Mouse (Mus musculus) heart, embryonic 16.5 days (tissue): Measurements from ENCODE around the gene Ak8. TPM values are rescaled to one million over a fixed set of nuclear protein-coding genes. Genes with fewer than 3 reads are reported as not detected.

Source experiments
- ATAC-seq: fragments of 200-750 bp; cut with Nextera tagmentation; replicated peaks from 2 replicates; pipeline ENCODE4 v1.8.0; 2017; ENCODE audit warnings: moderate number of reproducible peaks; ENCODE audit not compliant: insufficient read depth, low FRiP score; ENCODE audit errors: extremely low read depth
- H3K27ac ChIP-seq: fragments of 300-500 bp; sonication (generic); 2 replicates; pipeline ENCODE4 v1.5.1; 2014; ENCODE audit warnings: mild to moderate bottlenecking, low read length, control low read depth, moderate library complexity
- H3K27me3 ChIP-seq: fragments of 300-500 bp; sonication (generic); 2 replicates; pipeline ENCODE4 v1.6.1; 2014; ENCODE audit warnings: low read length, mixed read lengths; ENCODE audit not compliant: control insufficient read depth, insufficient read depth
- H3K36me3 ChIP-seq: fragments of 300-500 bp; sonication (generic); 2 replicates; pipeline ENCODE4 v1.6.1; 2014; ENCODE audit not compliant: control insufficient read depth, insufficient read depth
- H3K4me1 ChIP-seq: fragments of 300-500 bp; sonication (generic); 2 replicates; pipeline ENCODE4 v1.6.1; 2014; ENCODE audit warnings: low read length, mixed read lengths; ENCODE audit not compliant: control insufficient read depth, insufficient read depth
- H3K4me2 ChIP-seq: fragments of 300-500 bp; sonication (generic); 2 replicates; pipeline ENCODE4 v1.6.1; 2014; ENCODE audit warnings: low read depth, mild to moderate bottlenecking, control low read depth, low read length
- H3K4me3 ChIP-seq: fragments of 300-500 bp; sonication (generic); 2 replicates; pipeline ENCODE4 v1.5.1; 2014; ENCODE audit warnings: mild to moderate bottlenecking, control low read depth, low read length
- H3K9ac ChIP-seq: fragments of 300-500 bp; sonication (generic); 2 replicates; pipeline ENCODE4 v1.6.1; 2014; ENCODE audit warnings: low read length, control low read depth
- H3K9me3 ChIP-seq: fragments of 300-500 bp; sonication (generic); replicated peaks from 2 replicates; pipeline ENCODE4 v1.6.1; 2016; ENCODE audit warnings: low read length; ENCODE audit not compliant: control insufficient read depth
- WGBS: fragments of 180-500 bp; shearing (Covaris S2); extraction: QIAGEN DNeasy Blood & Tissue Kit; methylation state at CpG from one replicate; pipeline ENCODE4 v1.1.7; 2014; 5-methylcytosine and 5-hydroxymethylcytosine counted together
- polyA plus RNA-seq: library from polyadenylated mRNA; unstranded; fragments of >200 nt; fragmentation: Nextera tagmentation; extraction: Ambion mirVana; gene quantifications from 2 replicates; pipeline ENCODE4 v1.2.1, GENCODE M21; 2015

Ak8 gene
- polyA plus RNA-seq, result 0.30 and 0.80 TPM in 2 replicates

DNA sequence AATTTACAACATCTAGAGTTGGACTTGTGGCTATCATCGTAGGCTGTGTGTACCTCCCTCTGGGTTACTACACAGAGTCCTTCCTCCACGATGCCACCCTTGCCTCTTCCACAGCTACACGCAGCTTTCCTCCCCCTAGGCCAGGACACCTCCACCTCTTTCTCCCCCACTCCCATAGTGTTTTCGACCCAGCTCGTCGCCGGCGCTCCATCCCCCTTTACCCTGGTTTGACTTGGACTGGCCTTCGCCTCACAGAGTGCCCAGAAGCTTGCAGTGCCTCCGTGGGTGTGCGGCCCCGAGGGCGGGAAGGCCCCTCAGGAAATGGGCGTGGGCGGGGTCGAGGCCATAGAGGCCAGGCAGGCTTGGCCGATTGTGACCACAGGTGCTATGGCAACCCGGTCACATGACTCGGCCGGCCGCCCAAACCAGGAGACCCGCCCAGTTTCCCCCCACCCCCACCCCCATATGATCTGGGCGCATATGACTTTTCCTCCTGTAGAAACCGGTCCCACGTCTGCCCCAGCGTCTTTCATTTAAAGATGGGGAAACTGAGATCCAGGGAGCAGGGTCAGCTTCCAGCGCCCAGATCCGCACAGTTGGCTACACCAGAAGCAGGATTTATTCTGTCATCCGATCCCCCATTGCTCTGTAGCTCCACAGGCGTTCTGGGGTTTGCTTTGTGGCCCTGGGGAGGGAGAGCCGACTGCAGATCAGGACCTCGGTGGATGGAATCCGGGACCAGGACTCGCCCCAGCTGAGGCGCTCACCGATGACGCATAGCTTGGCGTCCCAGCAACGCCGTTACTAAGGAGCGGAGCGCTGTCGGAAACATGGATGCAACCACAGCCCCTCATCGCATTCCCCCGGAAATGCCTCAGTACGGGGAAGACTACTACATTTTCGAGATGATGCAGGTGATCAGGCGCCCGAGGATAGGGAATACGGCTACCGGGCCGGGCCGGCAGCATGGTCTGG lies at the start of gene Ak8, which contains the start of gene Spaca9:
Gene Ak8, plus strand, starts transcription at position 804 of the 975 bp plus-strand sequence.
Gene Spaca9, minus strand, starts transcription at position 367 of the 975 bp plus-strand sequence.
- peak within 1 kb of the TSS; percentile 95 for H3K4me2 ChIP-seq
- peak within 1 kb of the TSS; percentile 73 for H3K9ac ChIP-seq
- peak within 1 kb of the TSS; percentile 58 for H3K27ac ChIP-seq
- H3K27me3 ChIP-seq, result peaks cover 6% of the 10 kb centered on the region; the same call in 1 of the 2 replicates
- peaks cover 8% of the 10 kb centered on the region for H3K4me1 ChIP-seq
- WGBS, result 1% methylated on average over 53 of the region's 53 CpGs
- ATAC-seq, result peak; percentile 81
- H3K9me3 ChIP-seq, result no peaks in the 10 kb centered on the region
- H3K36me3 ChIP-seq, result no peaks in the 10 kb centered on the region
- peak within 1 kb of the TSS; percentile 70 for H3K4me3 ChIP-seq

GRCm38 (mm10) chr2:28650526-28650925 lies 49.4 kb upstream of the Ak8 start:
- Histone ChIP-seq H3K9ac (no peak overlapping the region), H3K27ac (no peak overlapping the region), H3K36me3 (peaks cover 6% of the 10 kb centered on the region), H3K27me3 (no peaks in the 10 kb centered on the region), H3K4me1 (no peaks in the 10 kb centered on the region), H3K4me3 (no peak overlapping the region), H3K4me2 (no peak overlapping the region), H3K9me3 (no peaks in the 10 kb centered on the region)
- no peak for ATAC-seq

DNA sequence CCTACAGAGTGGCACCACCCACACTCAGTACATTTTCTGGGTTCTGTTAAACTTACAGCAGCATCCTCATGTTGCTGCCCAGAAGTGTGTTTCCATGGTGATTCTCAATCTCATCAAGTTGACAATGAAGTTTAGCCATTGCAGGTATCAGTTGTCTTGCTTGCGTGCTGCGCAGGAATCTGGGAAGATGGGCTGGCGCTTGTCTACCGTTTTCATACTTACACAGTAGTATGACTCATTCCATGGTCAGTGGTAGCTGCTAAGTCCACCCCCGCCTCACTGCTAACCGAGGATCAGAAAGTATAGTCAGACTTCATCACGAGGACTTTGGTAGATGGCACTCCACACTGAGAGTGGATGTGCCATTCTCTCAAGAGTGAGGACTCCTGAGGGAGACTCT lies 46.6 kb upstream of the Ak8 start:
- Histone ChIP-seq H3K9me3 (no peaks in the 10 kb centered on the region), H3K27ac (no peak overlapping the region), H3K4me3 (no peak overlapping the region), H3K4me2 (no peak overlapping the region), H3K36me3 (peaks cover 13% of the 10 kb centered on the region), H3K27me3 (no peaks in the 10 kb centered on the region), H3K9ac (no peak overlapping the region), H3K4me1 (no peaks in the 10 kb centered on the region)
- no peak for ATAC-seq
- 95% methylated on average over 7 of the region's 7 CpGs for WGBS

- no peaks in the 10 kb centered on the region for H3K4me1 ChIP-seq
- H3K4me3 ChIP-seq, result no peak overlapping the region
- peaks cover 20% of the 10 kb centered on the region for H3K36me3 ChIP-seq
These were observed 45.7 kb upstream of the Ak8 start for GRCm38 (mm10) chr2:28654295-28654694.

DNA sequence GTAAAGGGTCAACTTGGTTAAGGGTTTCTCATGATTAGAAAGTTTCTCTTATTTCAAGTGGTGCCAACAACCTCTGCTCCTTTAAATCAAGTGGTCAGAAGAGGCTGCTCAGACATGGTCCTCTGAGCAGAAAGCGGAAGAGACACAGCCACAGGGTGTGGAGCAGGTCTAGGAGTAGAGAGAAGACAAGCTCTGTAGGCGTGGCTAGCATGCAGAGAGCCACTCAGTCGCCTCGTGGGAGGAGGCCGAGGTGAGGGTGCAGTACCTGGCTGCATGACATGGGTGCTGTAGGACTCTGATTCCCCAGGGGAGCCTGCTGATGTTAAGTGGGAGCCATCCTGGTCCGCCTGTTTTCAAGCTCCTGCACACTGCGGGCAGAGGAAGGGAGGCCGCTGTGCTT lies 43.7 kb upstream of the Ak8 start:
- no peak for ATAC-seq
- H3K4me1 ChIP-seq, result no peaks in the 10 kb centered on the region
- no peak overlapping the region for H3K9ac ChIP-seq
- peaks cover 34% of the 10 kb centered on the region for H3K36me3 ChIP-seq
- no peak overlapping the region for H3K4me2 ChIP-seq
- WGBS, result 77% methylated on average over 8 of the region's 8 CpGs
- H3K9me3 ChIP-seq, result no peaks in the 10 kb centered on the region
- H3K27ac ChIP-seq, result no peak overlapping the region
- H3K27me3 ChIP-seq, result no peaks in the 10 kb centered on the region
- H3K4me3 ChIP-seq, result no peak overlapping the region

More at GRCm38 (mm10) chr2:28654295-28654694, 45.7 kb upstream of the Ak8 start:
- no peak overlapping the region for H3K4me2 ChIP-seq
- H3K27me3 ChIP-seq, result no peaks in the 10 kb centered on the region
- H3K9me3 ChIP-seq, result no peaks in the 10 kb centered on the region
- no peak for ATAC-seq
- no peak overlapping the region for H3K27ac ChIP-seq
- H3K9ac ChIP-seq, result no peak overlapping the region
- WGBS, result 66% methylated on average over 2 of the region's 2 CpGs

GRCm38 (mm10) chr2:28662891-28663290 lies 37.1 kb upstream of the Ak8 start:
- H3K4me1 ChIP-seq, result no peaks in the 10 kb centered on the region
- no peak overlapping the region for H3K4me3 ChIP-seq
- H3K36me3 ChIP-seq, result peaks cover 35% of the 10 kb centered on the region
- WGBS, result 95% methylated on average over 3 of the region's 3 CpGs
- no peak overlapping the region for H3K27ac ChIP-seq
- no peak for ATAC-seq
- no peaks in the 10 kb centered on the region for H3K9me3 ChIP-seq
- no peaks in the 10 kb centered on the region for H3K27me3 ChIP-seq
- no peak overlapping the region for H3K9ac ChIP-seq
- H3K4me2 ChIP-seq, result no peak overlapping the region

DNA sequence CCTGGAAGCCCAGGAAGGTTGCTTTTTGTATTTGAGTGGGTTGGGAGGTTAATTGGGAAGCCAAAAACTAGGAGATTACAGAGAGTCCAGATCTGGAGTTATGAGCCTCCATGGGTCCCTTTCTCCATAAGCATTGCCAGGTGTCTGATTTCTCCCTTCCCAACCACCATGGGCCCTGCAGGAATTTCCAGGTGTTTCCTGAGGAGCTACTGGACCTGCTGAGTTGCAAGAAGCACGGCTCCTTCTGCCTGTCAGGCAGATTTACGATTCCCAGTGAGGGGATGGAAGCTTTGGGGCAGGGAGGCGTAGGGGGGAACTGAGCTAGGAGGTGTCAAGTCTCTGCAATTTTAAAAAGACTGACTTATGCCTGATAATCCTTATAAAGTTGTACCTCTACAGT lies 34.1 kb upstream of the Ak8 start:
- Histone ChIP-seq H3K9ac (no peak overlapping the region), H3K27me3 (no peaks in the 10 kb centered on the region), H3K4me1 (no peaks in the 10 kb centered on the region), H3K27ac (no peak overlapping the region), H3K4me2 (no peak overlapping the region), H3K36me3 (peaks cover 23% of the 10 kb centered on the region), H3K9me3 (no peaks in the 10 kb centered on the region), H3K4me3 (no peak overlapping the region)
- ATAC-seq, result no peak
- WGBS, result 78% methylated on average over 3 of the region's 3 CpGs

GRCm38 (mm10) chr2:28671438-28671837 lies 28.5 kb upstream of the Ak8 start:
- H3K4me2 ChIP-seq, result no peak overlapping the region
- H3K4me1 ChIP-seq, result no peaks in the 10 kb centered on the region
- H3K27me3 ChIP-seq, result no peaks in the 10 kb centered on the region
- no peaks in the 10 kb centered on the region for H3K9me3 ChIP-seq
- H3K4me3 ChIP-seq, result no peak overlapping the region
- peaks cover 46% of the 10 kb centered on the region for H3K36me3 ChIP-seq
- no peak overlapping the region for H3K27ac ChIP-seq
- ATAC-seq, result no peak
- 87% methylated on average over 2 of the region's 2 CpGs for WGBS
- H3K9ac ChIP-seq, result no peak overlapping the region

DNA sequence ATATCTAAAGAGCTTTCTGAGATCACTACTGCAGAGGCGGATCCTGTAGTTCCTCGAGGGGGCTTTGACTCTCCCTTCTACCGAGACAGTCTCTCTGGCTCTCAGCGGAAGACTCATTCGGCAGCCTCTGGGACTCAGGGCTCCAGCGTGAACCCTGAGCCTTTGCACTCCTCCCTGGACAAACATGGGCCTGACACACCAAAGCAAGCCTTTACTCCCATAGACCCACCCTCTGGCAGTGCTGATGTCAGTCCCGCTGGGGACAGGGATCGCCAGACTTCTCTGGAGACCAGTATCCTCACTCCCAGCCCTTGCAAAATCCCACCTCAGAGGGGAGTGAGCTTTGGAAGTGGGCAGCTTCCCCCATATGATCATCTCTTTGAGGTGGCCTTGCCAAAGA lies 24.0 kb upstream of the Ak8 start:
- WGBS, result 93% methylated on average over 8 of the region's 8 CpGs
- Histone ChIP-seq H3K9ac (no peak overlapping the region), H3K36me3 (peaks cover 54% of the 10 kb centered on the region), H3K27ac (no peak overlapping the region), H3K4me3 (no peak overlapping the region), H3K27me3 (no peaks in the 10 kb centered on the region), H3K4me2 (no peak overlapping the region), H3K9me3 (no peaks in the 10 kb centered on the region), H3K4me1 (no peaks in the 10 kb centered on the region)
- ATAC-seq, result no peak
